Mouse (Mus musculus) lung, adult 2 months (tissue): ENCODE data around the gene Ctsl. TPM values are rescaled to one million over a fixed set of nuclear protein-coding genes. Genes with fewer than 3 reads are reported as not detected.

Experiments used
- DNase-seq: peaks from one replicate; pipeline ENCODE4 v3.0.0; 2022
- H3K4me1 ChIP-seq: fragments of 200-500 bp; 2 replicates; pipeline ENCODE4 v1.6.1; 2011; ENCODE audit warnings: low read length; ENCODE audit not compliant: control insufficient read depth, insufficient read depth
- H3K4me3 ChIP-seq: fragments of 200-500 bp; replicated peaks from 2 replicates; pipeline ENCODE3; 2011; ENCODE audit warnings: low read depth, mild to moderate bottlenecking, control low read depth, low read length; ENCODE audit errors: extremely low read depth
- CTCF ChIP-seq: fragments of 200-500 bp; IDR thresholded peaks from 2 replicates; pipeline ENCODE4 v1.5.1; 2011; ENCODE audit warnings: mild to moderate bottlenecking, low read length, control low read depth; ENCODE audit not compliant: insufficient read depth
- POLR2A ChIP-seq: fragments of 200-500 bp; IDR thresholded peaks from 2 replicates; pipeline ENCODE4 v1.6.1; 2011; ENCODE audit warnings: low read depth, mild to moderate bottlenecking, control low read depth, low read length, borderline replicate concordance; ENCODE audit errors: extremely low read depth
- WGBS: fragments of 180-500 bp; shearing (Covaris S2); methylation state at CpG from one replicate; pipeline ENCODE4 v1.1.7; 2018; 5-methylcytosine and 5-hydroxymethylcytosine counted together
- polyA plus RNA-seq: library from polyadenylated mRNA; depleted of rRNA; stranded (reverse); fragments of >200 nt; gene quantifications from 2 replicates; pipeline ENCODE4 v1.2.3, GENCODE M21; 2012

Ctsl gene
- polyA plus RNA-seq, 1 experiment, result 98.1 TPM

- 66% methylated on average over 6 of the region's 6 CpGs for WGBS
- TF ChIP-seq POLR2A, result no peak
- no peak for TF ChIP-seq CTCF
- Histone ChIP-seq H3K4me1 (no peaks in the 10 kb centered on the region), H3K4me3 (no peak overlapping the region)
- DNase-seq, result no peak
Observed at GRCm38 (mm10) chr13:64362139-64362538, 8.6 kb downstream of the Ctsl start.

DNA sequence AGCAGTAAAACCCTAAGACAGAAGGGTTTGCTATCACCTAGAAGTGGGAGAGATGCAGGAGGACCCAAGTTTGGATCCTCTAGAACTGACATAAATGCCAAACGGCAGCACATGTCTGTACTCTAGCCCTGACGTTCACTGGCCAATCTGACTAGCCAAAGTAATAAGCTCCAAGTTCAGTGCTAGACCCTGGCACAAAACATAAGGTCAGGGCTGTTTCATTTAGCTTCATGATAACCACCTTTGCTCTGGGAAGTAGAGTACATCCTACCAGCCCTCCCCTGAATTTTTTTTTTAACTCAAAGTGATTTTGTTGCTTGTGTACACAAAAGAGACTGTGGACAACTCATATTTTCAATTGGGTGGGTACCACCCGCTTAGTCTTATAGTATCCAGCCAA is 9.7 kb downstream of the Ctsl start:
- WGBS, result 91% methylated on average over 3 of the region's 3 CpGs
- Histone ChIP-seq H3K4me1 (no peaks in the 10 kb centered on the region), H3K4me3 (no peak overlapping the region)
- no peak for DNase-seq
- no peak for TF ChIP-seq CTCF
- TF ChIP-seq POLR2A, result no peak

DNA sequence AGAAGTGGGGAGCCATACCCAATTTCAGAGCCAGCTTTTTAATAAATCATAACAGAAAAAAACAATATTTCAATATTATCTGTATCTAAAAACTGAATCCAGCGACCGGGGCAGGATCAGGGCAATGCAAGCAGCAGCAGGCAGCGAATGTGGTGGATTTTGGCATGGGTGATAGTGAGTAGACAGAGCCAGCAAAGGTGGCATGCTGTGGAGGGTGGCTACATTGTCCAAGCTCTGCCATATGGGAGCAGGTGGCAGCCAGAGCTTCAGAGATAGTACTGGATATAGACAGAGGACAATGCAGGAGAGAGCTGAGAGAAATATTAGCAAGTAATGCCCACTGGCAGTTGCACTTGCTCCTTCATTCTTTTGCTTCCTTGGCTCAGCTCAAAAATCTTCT is 11.0 kb downstream of the Ctsl start:
- WGBS, result 81% methylated on average over 3 of the region's 3 CpGs
- DNase-seq, result no peak
- Histone ChIP-seq H3K4me3 (no peak overlapping the region), H3K4me1 (no peaks in the 10 kb centered on the region)
- TF ChIP-seq POLR2A, result no peak
- no peak for TF ChIP-seq CTCF

GRCm38 (mm10) chr13:64358476-64358875 is 12.2 kb downstream of the Ctsl start:
- 97% methylated on average over 1 of the region's 1 CpGs for WGBS
- TF ChIP-seq POLR2A, result no peak
- TF ChIP-seq CTCF, result no peak
- no peak for DNase-seq
- Histone ChIP-seq H3K4me1 (no peaks in the 10 kb centered on the region), H3K4me3 (no peak overlapping the region)

GRCm38 (mm10) chr13:64357389-64357788 is 13.3 kb downstream of the Ctsl start:
- Histone ChIP-seq H3K4me1 (no peaks in the 10 kb centered on the region), H3K4me3 (no peak overlapping the region)
- 68% methylated on average over 5 of the region's 5 CpGs for WGBS
- no peak for DNase-seq
- TF ChIP-seq CTCF (no peak), POLR2A (no peak)

DNA sequence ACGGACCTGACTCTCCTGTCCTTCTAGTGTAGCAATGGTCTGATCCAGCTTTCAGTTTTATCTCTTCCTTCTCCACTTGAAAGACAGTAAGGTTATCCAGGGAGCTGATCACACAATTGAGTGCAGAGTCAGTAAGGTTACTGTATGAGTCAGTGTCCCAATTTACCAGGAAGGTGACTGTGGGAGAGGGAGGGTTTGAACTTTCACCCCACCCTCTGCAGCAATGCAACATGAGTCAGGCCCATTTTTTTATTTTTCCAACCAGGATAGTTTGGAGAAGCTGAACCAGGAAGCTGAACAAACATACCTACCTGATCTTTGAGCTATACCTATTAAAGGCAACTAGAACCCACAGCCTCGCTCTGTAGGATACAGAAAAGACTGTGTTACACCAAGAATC is 21.2 kb downstream of the Ctsl start:
- 83% methylated on average over 2 of the region's 2 CpGs for WGBS
- TF ChIP-seq POLR2A, result no peak
- TF ChIP-seq CTCF, result no peak
- no peak overlapping the region for H3K4me3 ChIP-seq
- no peaks in the 10 kb centered on the region for H3K4me1 ChIP-seq
- DNase-seq, result no peak

DNA sequence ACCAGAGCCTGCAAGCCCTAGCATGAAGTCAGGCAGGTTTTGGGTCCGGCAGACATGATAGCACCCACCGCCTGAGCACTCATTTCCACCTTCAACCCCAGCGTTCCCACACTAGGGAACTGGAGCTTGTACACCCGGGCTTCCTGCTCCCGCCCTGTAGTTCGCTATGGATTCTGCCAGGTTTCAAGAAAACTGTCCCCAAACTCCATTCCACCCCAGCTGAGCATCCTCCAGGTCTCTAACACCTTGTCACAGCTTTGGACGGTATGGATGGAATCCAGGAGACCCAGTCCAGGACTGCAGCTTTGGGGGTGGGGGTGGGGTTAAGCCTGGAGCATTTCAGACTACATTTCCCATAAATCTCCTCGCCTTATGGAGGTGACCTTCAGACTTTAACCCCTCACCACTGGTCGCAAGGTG is 26.6 kb downstream of the Ctsl start:
- TF ChIP-seq POLR2A (no peak), CTCF (no peak)
- WGBS, result 5% methylated on average over 9 of the region's 9 CpGs

GRCm38 (mm10) chr13:64343598-64343997 is 27.1 kb downstream of the Ctsl start:
- no peak for TF ChIP-seq CTCF
- no peak for TF ChIP-seq POLR2A
- WGBS, result 20% methylated on average over 10 of the region's 10 CpGs
- Histone ChIP-seq H3K4me3 (peak overlapping the region; percentile 65), H3K4me1 (no peaks in the 10 kb centered on the region)
- DNase-seq, result peak; percentile 14

More for the DNA sequence above, 26.6 kb downstream of the Ctsl start:
- Histone ChIP-seq H3K4me3 (peak overlapping the region; percentile 65), H3K4me1 (no peaks in the 10 kb centered on the region)
- peak; percentile 53 for DNase-seq

- Histone ChIP-seq H3K4me3 (no peak overlapping the region), H3K4me1 (no peaks in the 10 kb centered on the region)
- TF ChIP-seq CTCF, result no peak
- no peak for TF ChIP-seq POLR2A
- 50% methylated on average over 4 of the region's 4 CpGs for WGBS
- no peak for DNase-seq
Observed at GRCm38 (mm10) chr13:64335546-64336132, 35.1 kb downstream of the Ctsl start.

GRCm38 (mm10) chr13:64333102-64333501 is 37.6 kb downstream of the Ctsl start:
- no peak for TF ChIP-seq CTCF
- H3K4me1 ChIP-seq, result no peaks in the 10 kb centered on the region
- WGBS, result 69% methylated on average over 3 of the region's 3 CpGs
- H3K4me3 ChIP-seq, result no peak overlapping the region
- no peak for DNase-seq
